Mouse (Mus musculus): Measurements from ENCODE around the gene Rhpn2. TPM values are rescaled to one million over a fixed set of nuclear protein-coding genes. Genes with fewer than 3 reads are reported as not detected.

The Rhpn2 gene
- total RNA-seq, 2 experiments from 2014 or later, result 1.2 to 1.3 TPM

GRCm38 (mm10) chr7:35322732-35323420 lies 11.1 kb upstream of the Rhpn2 start:
- no peak overlapping the region for H3K27ac ChIP-seq
- DNase-seq, result no peak
- no peak overlapping the region for H3K4me3 ChIP-seq
- TF ChIP-seq CTCF (IDR thresholded peaks at IDR 0.05), result no peak
- intact Hi-C loops (cut with DNase I), result no loop called here

- no peak overlapping the region for H3K27ac ChIP-seq
- DNase-seq, result no peak
- no peak overlapping the region for H3K4me3 ChIP-seq
- no peak for TF ChIP-seq CTCF (IDR thresholded peaks at IDR 0.05)
- intact Hi-C loops (cut with DNase I), result no loop called here
Measured at GRCm38 (mm10) chr7:35331590-35331989, 2.4 kb upstream of the Rhpn2 start.

- Histone ChIP-seq H3K27ac (peak overlapping the region; percentile 81), H3K4me3 (peak overlapping the region; percentile 91)
- intact Hi-C loops (cut with DNase I), result loop anchor here (1.0 kb wide), 1 partner anchor 15 kb away; the partner anchor contains the start of gene Gpatch1
- DNase-seq, result peak; percentile 49
- TF ChIP-seq CTCF (IDR thresholded peaks at IDR 0.05), result peak; percentile 39
Measured at GRCm38 (mm10) chr7:35333231-35333651, 729 bp upstream of the Rhpn2 start.

- no peak for TF ChIP-seq CTCF (IDR thresholded peaks at IDR 0.05)
- intact Hi-C loops (cut with DNase I), result loop anchor here (2.0 kb wide), 1 partner anchor 60 kb away; no protein-coding TSS in a partner anchor
- H3K4me3 ChIP-seq, result peak overlapping the region; percentile 91
- peak; percentile 44 for DNase-seq
- H3K27ac ChIP-seq, result peak overlapping the region; percentile 74
Measured at GRCm38 (mm10) chr7:35334527-35335452, 820 bp downstream of the Rhpn2 start.

DNA sequence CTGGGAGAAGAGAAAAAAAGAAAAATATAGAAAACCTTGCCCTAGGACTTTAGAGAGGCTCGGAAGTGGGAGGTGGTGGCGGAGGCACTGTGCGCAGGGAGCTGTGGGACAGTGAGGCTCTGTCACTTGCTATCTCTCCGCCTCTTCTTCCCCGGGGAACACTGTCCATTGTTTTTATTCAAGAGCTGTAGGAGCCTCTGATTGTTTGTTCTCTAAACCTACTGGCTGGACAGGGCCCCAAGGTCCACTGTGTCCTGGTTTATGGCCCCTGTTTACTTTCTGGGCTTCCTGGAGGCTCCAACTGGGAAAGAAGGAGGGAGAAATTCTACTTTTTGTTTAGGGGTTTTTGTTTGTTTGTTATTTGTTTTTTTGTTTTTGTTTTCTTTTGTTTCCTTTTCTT lies 6.2 kb downstream of the Rhpn2 start:
- no peak for DNase-seq
- intact Hi-C loops (cut with DNase I), result no loop called here

DNA sequence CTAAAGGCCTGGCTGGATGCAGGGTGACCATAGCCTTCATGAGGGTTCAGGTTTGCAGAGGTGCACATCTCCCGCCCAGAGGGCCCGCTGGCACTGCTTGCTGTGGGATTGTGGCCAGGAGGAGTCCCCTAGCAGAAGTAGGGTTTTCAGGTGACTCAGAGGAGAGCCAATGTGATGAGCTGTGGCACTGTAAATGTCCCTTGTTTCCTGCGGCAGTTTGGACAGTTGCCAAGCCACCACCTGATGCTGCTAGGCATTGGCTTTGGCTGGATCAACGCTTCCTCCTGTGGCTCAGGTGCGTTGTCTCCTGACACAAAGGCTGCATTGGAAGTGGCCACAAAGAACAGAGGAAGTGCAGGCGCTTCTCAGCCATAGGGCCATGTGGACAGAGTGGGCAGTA lies 7.3 kb downstream of the Rhpn2 start:
- no peak for TF ChIP-seq CTCF (IDR thresholded peaks at IDR 0.05)
- no peak overlapping the region for H3K27ac ChIP-seq
- intact Hi-C loops (cut with DNase I), result no loop called here

More for the DNA sequence above, 6.2 kb downstream of the Rhpn2 start:
- H3K27ac ChIP-seq, result no peak overlapping the region
- no peak overlapping the region for H3K4me3 ChIP-seq
- TF ChIP-seq CTCF (IDR thresholded peaks at IDR 0.05), result no peak

DNA sequence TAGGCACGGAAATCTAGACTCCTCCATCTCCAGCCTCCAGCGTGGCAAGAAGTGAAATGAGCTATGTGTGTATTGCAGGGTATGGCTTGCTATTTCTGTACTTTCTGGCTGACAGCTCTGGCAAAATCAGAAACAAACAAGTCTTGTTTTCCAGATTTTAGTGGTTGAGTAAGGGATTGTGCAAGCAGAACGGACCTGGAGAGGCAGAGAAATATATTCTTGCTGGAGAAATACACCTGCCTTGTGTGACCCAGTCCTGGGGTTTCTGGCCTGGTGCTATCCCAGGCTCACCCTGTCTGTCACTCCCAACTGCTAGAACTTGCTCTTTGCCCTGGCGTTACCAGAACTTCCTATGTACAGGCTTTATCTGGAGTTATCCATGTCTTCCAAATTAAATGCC lies 8.5 kb downstream of the Rhpn2 start:
- H3K4me3 ChIP-seq, result no peak overlapping the region
- TF ChIP-seq CTCF (IDR thresholded peaks at IDR 0.05), result no peak
- no peak for DNase-seq
- H3K27ac ChIP-seq, result peak overlapping the region; percentile 21
- intact Hi-C loops (cut with DNase I), result no loop called here

More for the DNA sequence above, 7.3 kb downstream of the Rhpn2 start:
- no peak for DNase-seq
- H3K4me3 ChIP-seq, result no peak overlapping the region

DNA sequence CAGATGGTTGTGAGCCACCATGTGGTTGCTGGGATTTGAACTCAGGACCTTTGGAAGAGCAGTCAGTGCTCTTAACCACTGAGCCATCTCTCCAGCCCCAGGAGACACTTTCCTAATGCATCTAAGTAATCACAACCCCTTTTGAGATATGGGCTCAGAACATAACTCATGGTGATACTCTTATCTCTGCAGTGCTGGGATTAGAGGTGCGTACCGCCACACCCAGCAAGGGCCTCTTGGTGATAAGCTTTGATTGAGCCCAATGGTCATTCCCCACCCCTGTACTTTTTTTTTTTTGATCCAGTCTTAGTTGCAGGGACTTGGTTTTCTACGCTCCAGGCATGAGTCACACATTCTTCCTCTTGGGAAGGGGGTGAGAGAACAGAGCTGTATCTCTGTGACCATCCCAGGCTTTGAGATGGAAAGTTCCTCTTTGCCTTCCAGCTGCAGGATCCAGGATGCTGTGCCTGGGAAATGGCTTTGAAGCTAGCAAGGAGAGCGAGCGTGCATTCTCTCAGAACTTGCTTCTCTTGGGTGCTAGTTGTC lies 10.9 kb downstream of the Rhpn2 start:
- no peak for TF ChIP-seq CTCF (IDR thresholded peaks at IDR 0.05)
- H3K4me3 ChIP-seq, result no peak overlapping the region
- H3K27ac ChIP-seq, result no peak overlapping the region
- DNase-seq, result no peak
- intact Hi-C loops (cut with DNase I), result no loop called here

DNA sequence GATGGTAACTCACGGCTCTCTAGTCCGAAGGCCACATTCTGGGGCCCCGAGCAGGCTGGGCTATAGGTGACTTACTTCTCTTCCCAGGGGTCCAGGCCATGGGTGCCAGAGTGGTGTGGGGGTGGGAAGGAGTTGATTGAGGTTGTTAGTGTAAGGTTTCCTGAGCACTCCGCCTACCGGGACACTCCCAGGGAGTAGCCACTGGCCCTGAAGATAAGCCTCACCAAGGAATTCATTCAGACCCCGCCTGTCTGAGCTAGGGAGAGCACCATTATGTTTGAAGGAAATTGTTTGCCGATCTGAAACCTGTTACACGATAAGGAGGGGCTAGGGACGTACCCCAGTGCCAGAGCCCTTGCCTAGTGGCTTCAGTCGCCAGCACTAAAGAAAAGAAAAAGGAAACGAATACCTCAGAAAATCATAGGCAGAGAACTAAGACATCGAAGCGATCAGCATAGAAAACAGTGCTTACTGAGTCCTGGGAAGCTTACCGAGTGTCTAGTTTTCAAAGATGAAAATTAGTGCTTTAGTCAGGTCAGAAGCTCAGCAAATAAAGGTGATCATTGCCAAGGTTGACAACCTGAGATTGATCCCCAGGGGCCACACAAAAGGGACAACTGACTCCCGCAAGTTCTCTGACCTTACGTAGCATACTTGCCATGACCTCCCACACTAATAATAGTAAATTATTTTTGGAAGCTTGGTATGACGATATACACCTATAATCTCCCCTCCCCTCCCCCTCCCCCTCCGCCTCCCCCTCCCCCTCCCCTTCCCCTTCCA lies 14.1 kb downstream of the Rhpn2 start:
- no peak for TF ChIP-seq CTCF (IDR thresholded peaks at IDR 0.05)
- intact Hi-C loops (cut with DNase I), result no loop called here
- DNase-seq, result no peak
- H3K27ac ChIP-seq, result no peak overlapping the region
- no peak overlapping the region for H3K4me3 ChIP-seq

GRCm38 (mm10) chr7:35349022-35349421 lies 15.1 kb downstream of the Rhpn2 start:
- Histone ChIP-seq H3K27ac (no peak overlapping the region), H3K4me3 (no peak overlapping the region)
- no peak for TF ChIP-seq CTCF (IDR thresholded peaks at IDR 0.05)
- DNase-seq, result no peak
- intact Hi-C loops (cut with DNase I), result no loop called here

DNA sequence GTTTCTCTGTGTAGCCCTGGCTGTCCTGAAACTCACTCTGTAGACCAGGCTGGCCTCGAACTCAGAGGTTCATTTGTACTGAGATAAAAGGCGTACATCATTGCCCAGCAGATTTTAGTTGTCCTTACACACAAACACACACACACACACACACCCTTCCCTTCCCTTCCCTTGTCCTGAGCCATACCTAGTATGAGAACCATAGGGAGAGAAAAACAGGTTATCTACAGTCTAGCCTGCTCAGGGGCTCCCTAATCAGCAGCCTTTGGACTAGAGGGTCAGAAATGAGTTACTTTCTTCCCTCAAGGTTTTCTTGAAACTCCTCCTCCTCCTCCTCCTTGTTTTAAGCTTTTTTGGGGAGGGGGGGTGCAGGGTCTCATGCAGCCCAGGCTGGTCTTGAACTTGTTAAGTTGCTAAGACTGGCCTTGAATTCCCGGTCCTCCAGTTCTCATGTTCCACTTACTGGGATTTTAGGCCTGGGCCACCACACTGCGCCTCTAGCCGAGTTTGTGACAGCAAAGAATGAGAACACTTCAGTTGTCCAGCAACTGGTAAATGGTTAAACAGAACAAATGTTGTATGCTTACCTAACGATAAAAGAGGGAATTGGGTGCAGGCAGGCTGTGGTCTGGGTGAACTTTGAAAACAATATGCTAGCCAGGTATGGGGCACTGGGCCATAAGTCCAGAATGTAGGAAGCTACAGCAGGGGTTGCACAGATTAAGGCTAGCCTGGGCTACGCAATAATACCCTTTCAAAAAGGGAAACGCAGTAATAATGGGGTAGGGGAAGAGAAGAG lies 16.1 kb downstream of the Rhpn2 start:
- DNase-seq, result no peak
- intact Hi-C loops (cut with DNase I), result no loop called here
- H3K27ac ChIP-seq, result no peak overlapping the region
- H3K4me3 ChIP-seq, result no peak overlapping the region
- TF ChIP-seq CTCF (IDR thresholded peaks at IDR 0.05), result no peak
